Mouse (Mus musculus): Measurements from ENCODE around the gene Esam. TPM values are rescaled to one million over a fixed set of nuclear protein-coding genes. Genes with fewer than 3 reads are reported as not detected.
A peak's percentile ranks its signal among the peaks of the same experiment; 100 is the strongest.

Esam gene
- polyA plus RNA-seq, 1 experiment from 2014 or later, result 42.8 TPM

- Histone ChIP-seq H3K27me3 (ENCODE audit: control insufficient read depth, insufficient read depth, low read length) (peaks cover 8% of the 10 kb centered on the region; the same call in 1 of the 2 replicates), H3K9me3 (ENCODE audit: control insufficient read depth, low read length) (no peaks in the 10 kb centered on the region), H3K4me2 (ENCODE audit: low read length) (no peak overlapping the region), H3K36me3 (ENCODE audit: control insufficient read depth, insufficient read depth, low read length) (no peaks in the 10 kb centered on the region), H3K4me3 (replicated peaks; ENCODE audit: low read depth, low read length) (no peak overlapping the region), H3K9ac (replicated peaks; ENCODE audit: low read length) (no peak overlapping the region), H3K27ac (replicated peaks; ENCODE audit: low read depth, low read length) (no peak overlapping the region), H3K4me1 (ENCODE audit: control insufficient read depth, insufficient read depth, low read length) (peaks cover 12% of the 10 kb centered on the region)
- DNase-seq (no peak), ATAC-seq (ENCODE audit: low FRiP score, low TSS enrichment) (no peak)
- WGBS, result 93% methylated on average over 4 of the region's 4 CpGs
Measured at GRCm38 (mm10) chr9:37540226-37540625, 12.3 kb downstream of the Esam start.

DNA sequence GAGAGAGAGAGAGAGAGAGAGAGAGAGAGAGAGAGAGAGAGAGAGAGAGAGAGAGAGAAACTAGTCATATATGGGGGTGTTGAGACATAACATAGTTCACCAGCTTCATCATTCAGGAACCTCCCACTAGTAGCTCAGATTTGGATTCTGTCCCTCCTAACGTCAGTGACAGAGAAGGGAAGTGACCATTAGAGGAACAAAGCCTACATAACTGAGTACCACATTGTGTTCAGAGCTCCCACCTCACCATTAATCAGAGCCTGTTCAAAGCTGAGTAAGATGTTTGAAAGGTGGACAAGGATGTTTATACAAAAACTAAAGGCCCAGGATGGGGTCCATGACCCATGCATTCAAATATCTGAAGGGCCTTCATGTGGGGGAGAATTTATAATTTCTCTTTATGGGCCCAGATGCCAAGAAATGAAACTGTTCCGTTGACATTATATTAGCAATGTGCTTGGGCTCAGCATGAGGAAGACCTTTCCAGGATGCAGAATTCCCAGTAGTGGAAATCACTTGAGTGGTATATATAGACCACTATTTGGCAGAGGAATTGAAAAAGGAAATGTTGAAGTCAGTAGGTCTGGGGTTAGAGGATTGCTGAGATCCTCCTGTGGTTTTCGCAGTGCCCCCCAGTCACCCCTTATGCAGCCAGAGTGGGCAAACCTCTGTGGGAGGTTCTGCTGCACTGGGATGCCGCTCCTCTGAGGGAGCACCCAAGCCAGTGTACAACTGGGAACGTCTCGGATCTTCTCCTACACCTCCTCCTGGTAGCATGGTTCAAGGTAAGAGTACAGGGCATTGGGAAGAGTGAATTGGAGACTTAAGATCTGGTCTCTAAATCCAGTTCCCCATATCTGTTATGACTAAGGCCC lies 13.1 kb downstream of the Esam start:
- H3K4me2 ChIP-seq (ENCODE audit: low read length), result no peak overlapping the region
- DNase-seq (no peak), ATAC-seq (ENCODE audit: low FRiP score, low TSS enrichment) (no peak)
- no peaks in the 10 kb centered on the region for H3K36me3 ChIP-seq (ENCODE audit: control insufficient read depth, insufficient read depth, low read length)
- H3K27ac ChIP-seq (replicated peaks; ENCODE audit: low read depth, low read length), result no peak overlapping the region
- WGBS, result 88% methylated on average over 6 of the region's 6 CpGs
- no peaks in the 10 kb centered on the region for H3K9me3 ChIP-seq (ENCODE audit: control insufficient read depth, low read length)
- no peak overlapping the region for H3K4me3 ChIP-seq (replicated peaks; ENCODE audit: low read depth, low read length)
- H3K27me3 ChIP-seq (ENCODE audit: control insufficient read depth, insufficient read depth, low read length), result peaks cover 15% of the 10 kb centered on the region
- peaks cover 13% of the 10 kb centered on the region for H3K4me1 ChIP-seq (ENCODE audit: control insufficient read depth, insufficient read depth, low read length)
- no peak overlapping the region for H3K9ac ChIP-seq (replicated peaks; ENCODE audit: low read length)

DNA sequence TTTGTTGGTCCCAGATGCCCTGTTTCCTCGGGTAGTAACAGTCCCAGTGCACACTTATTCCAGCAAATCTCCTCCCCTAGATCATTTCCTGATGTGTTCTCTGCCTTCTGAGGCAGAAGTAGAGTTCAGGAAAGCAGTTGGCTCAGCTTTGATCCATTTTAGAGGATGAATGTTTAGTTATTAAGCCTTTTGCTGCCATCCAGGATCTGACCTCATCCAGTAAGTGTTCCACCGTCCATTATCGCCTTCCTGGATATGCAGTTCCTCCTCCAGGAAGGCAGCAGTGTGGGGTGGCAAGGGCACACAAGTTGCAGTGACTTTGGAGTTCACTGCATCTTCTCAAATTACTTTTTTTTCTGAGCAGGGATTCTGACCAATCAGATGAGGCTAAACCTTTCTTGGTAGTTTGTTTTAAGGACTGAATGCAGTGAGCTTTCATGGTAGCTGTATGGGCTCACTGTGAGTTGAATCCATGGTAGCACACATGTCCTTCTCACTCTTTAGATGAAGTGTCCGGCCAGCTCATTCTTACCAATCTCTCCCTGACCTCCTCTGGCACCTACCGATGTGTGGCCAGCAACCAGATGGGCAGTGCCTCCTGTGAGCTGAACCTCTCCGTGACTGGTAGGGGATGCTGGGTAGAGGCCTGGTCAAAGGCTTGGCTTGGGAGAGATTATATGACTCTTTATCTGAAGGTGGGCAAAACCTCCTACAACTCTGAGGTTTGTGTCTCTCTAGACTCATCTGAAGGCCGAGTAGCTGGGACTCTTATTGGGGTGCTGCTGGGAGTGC lies 14.2 kb downstream of the Esam start:
- Histone ChIP-seq H3K4me3 (replicated peaks; ENCODE audit: low read depth, low read length) (no peak overlapping the region), H3K4me2 (ENCODE audit: low read length) (no peak overlapping the region), H3K9ac (replicated peaks; ENCODE audit: low read length) (no peak overlapping the region), H3K36me3 (ENCODE audit: control insufficient read depth, insufficient read depth, low read length) (no peaks in the 10 kb centered on the region), H3K27me3 (ENCODE audit: control insufficient read depth, insufficient read depth, low read length) (peaks cover 26% of the 10 kb centered on the region), H3K27ac (replicated peaks; ENCODE audit: low read depth, low read length) (no peak overlapping the region), H3K9me3 (ENCODE audit: control insufficient read depth, low read length) (no peaks in the 10 kb centered on the region), H3K4me1 (ENCODE audit: control insufficient read depth, insufficient read depth, low read length) (peaks cover 13% of the 10 kb centered on the region)
- WGBS, result 78% methylated on average over 7 of the region's 7 CpGs
- no peak for DNase-seq
- ATAC-seq (ENCODE audit: low FRiP score, low TSS enrichment), result no peak

- H3K27ac ChIP-seq (replicated peaks; ENCODE audit: low read depth, low read length), result no peak overlapping the region
- H3K9ac ChIP-seq (replicated peaks; ENCODE audit: low read length), result no peak overlapping the region
- peak overlapping the region; percentile 28 for H3K4me3 ChIP-seq (replicated peaks; ENCODE audit: low read depth, low read length)
- whole genome bisulfite sequencing, result 24% methylated on average over 12 of the region's 12 CpGs
- H3K27me3 ChIP-seq (ENCODE audit: control insufficient read depth, insufficient read depth, low read length), result peaks cover 33% of the 10 kb centered on the region
- H3K9me3 ChIP-seq (ENCODE audit: control insufficient read depth, low read length), result no peaks in the 10 kb centered on the region
- peak; percentile 24; the same call in 1 of the 2 replicates for ATAC-seq (ENCODE audit: low FRiP score, low TSS enrichment)
- peaks cover 13% of the 10 kb centered on the region for H3K4me1 ChIP-seq (ENCODE audit: control insufficient read depth, insufficient read depth, low read length)
- H3K36me3 ChIP-seq (ENCODE audit: control insufficient read depth, insufficient read depth, low read length), result no peaks in the 10 kb centered on the region
- DNase-seq, result no peak
- H3K4me2 ChIP-seq (ENCODE audit: low read length), result peak overlapping the region; percentile 59
Measured at GRCm38 (mm10) chr9:37543869-37544440, 16.1 kb downstream of the Esam start.

DNA sequence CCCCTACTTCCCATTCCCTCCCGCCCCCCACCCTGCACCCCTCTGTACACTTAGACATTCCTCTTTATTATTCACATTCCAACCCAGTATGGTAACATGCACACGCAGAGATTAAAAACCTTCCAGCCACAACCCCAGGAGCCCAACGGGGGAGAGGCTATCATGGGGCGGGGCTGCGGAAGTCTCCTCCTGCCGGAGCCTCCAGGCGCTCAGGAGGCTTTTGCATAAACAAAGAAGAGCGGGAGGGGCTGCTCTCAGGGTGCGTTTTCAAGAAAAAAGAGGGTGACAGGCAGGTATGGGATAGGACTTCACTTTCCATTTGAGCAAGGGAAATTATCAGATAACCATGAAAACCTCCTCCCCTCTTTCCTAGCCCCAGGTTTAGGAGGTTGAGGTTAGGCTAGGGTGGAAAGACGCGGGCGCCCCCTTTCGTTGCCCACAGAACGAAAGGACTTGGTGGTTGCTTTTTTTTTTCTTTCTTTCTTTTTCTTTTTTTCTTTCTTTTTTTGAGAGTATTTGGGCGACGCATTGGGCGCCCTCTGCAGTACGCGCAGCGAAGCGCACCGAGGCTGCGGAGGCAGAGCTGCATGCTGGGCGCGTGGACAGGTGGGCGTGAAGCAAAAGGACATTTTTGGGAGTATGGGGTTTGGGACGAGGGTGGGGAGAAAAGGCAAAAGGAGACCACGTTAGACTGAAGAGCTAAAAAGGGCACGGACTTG lies 16.7 kb downstream of the Esam start:
- H3K9me3 ChIP-seq (ENCODE audit: control insufficient read depth, low read length), result no peaks in the 10 kb centered on the region
- ATAC-seq (ENCODE audit: low FRiP score, low TSS enrichment) (peak; percentile 56; the same call in 1 of the 2 replicates), DNase-seq (peak; percentile 80)
- H3K4me1 ChIP-seq (ENCODE audit: control insufficient read depth, insufficient read depth, low read length), result peaks cover 13% of the 10 kb centered on the region
- H3K36me3 ChIP-seq (ENCODE audit: control insufficient read depth, insufficient read depth, low read length), result no peaks in the 10 kb centered on the region
- no peak overlapping the region for H3K9ac ChIP-seq (replicated peaks; ENCODE audit: low read length)
- peak overlapping the region; percentile 28 for H3K4me3 ChIP-seq (replicated peaks; ENCODE audit: low read depth, low read length)
- H3K27me3 ChIP-seq (ENCODE audit: control insufficient read depth, insufficient read depth, low read length), result peaks cover 38% of the 10 kb centered on the region
- H3K27ac ChIP-seq (replicated peaks; ENCODE audit: low read depth, low read length), result no peak overlapping the region
- H3K4me2 ChIP-seq (ENCODE audit: low read length), result peak overlapping the region; percentile 59
- 1% methylated on average over 29 of the region's 29 CpGs for WGBS

DNA sequence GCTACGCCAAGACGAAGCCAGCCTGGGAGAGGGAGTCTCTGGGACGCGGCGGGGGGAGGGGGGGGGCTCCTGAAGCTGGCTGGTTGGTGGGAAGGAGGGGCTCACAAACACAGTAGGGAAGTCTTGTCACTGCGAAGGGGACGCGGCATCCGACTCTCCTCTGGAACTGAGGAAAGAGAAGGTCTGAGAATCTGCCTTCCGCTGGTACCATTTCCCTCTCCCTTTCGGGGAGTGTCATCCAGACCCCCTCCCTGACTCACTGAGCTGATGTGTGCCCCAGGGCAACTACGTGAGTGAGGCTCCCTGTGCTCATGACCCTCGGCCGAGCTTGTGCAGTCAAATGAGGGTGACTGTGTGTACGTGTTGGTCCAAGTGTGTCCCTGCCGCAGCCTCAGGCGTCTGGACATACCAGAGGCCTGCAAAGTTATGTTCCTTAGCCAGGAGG lies 17.3 kb downstream of the Esam start:
- DNase-seq, result no peak
- ATAC-seq (ENCODE audit: low FRiP score, low TSS enrichment), result peak; percentile 28
- H3K27ac ChIP-seq (replicated peaks; ENCODE audit: low read depth, low read length), result no peak overlapping the region
- no peaks in the 10 kb centered on the region for H3K36me3 ChIP-seq (ENCODE audit: control insufficient read depth, insufficient read depth, low read length)
- 4% methylated on average over 17 of the region's 17 CpGs for WGBS
- H3K4me3 ChIP-seq (replicated peaks; ENCODE audit: low read depth, low read length), result peak overlapping the region; percentile 28
- H3K4me2 ChIP-seq (ENCODE audit: low read length), result peak overlapping the region; percentile 59
- H3K9me3 ChIP-seq (ENCODE audit: control insufficient read depth, low read length), result no peaks in the 10 kb centered on the region
- peaks cover 13% of the 10 kb centered on the region for H3K4me1 ChIP-seq (ENCODE audit: control insufficient read depth, insufficient read depth, low read length)
- H3K27me3 ChIP-seq (ENCODE audit: control insufficient read depth, insufficient read depth, low read length), result peaks cover 43% of the 10 kb centered on the region
- no peak overlapping the region for H3K9ac ChIP-seq (replicated peaks; ENCODE audit: low read length)

DNA sequence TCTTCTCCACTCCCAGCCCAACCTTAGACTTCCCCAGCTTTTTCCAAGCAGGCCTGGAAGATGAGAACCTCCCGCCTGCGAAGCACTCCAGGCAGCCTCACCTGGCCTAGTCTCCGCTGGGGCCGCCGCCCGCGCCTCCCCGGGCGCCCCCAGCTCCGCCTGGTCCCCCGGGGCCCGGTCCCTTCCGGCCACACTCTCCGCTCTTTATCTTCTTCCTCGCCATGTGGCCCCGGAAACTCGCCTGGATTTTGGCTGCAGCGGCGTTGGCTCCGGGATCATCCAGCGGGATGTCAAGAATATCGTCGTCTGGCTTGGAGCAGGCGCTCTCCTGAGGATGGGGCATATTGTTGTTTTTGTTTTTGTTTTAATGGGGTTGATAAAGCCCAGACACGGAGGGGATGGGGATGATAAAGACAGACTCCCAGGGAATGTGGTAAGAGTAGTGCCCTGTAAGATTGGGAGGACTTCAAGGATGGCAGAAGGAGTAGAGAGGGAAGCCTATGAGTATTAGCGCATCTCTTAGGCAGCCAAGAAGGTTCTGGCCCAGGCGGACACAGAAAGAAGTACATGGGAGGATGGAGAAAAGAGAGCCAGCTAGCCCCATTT lies 18.1 kb downstream of the Esam start:
- no peak for DNase-seq
- H3K4me3 ChIP-seq (replicated peaks; ENCODE audit: low read depth, low read length), result no peak overlapping the region
- H3K36me3 ChIP-seq (ENCODE audit: control insufficient read depth, insufficient read depth, low read length), result no peaks in the 10 kb centered on the region
- ATAC-seq (ENCODE audit: low FRiP score, low TSS enrichment), result no peak
- H3K27ac ChIP-seq (replicated peaks; ENCODE audit: low read depth, low read length), result no peak overlapping the region
- no peaks in the 10 kb centered on the region for H3K9me3 ChIP-seq (ENCODE audit: control insufficient read depth, low read length)
- WGBS, result 8% methylated on average over 27 of the region's 27 CpGs
- H3K9ac ChIP-seq (replicated peaks; ENCODE audit: low read length), result no peak overlapping the region
- H3K27me3 ChIP-seq (ENCODE audit: control insufficient read depth, insufficient read depth, low read length), result peaks cover 50% of the 10 kb centered on the region
- no peak overlapping the region for H3K4me2 ChIP-seq (ENCODE audit: low read length)
- peaks cover 13% of the 10 kb centered on the region for H3K4me1 ChIP-seq (ENCODE audit: control insufficient read depth, insufficient read depth, low read length)

DNA sequence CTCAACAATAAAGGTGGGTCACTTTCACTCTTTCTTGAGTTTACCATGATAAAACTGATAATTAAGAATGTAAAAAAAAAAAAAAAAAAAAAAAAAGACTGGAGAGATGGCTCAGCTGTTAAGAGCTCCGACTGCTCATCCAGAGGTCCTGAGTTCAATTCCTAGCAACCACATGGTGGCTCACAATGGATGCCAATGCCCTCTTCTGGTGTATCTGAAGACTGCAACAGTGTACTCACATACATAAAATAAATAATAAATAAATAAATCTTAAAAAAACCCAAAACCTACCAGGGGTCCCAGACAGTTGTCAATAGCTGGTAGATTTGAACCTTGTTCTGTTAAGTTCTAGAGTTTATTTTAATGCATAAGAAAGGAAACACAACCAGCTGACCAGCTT lies 19.0 kb downstream of the Esam start:
- Histone ChIP-seq H3K36me3 (ENCODE audit: control insufficient read depth, insufficient read depth, low read length) (no peaks in the 10 kb centered on the region), H3K4me1 (ENCODE audit: control insufficient read depth, insufficient read depth, low read length) (peaks cover 16% of the 10 kb centered on the region), H3K9ac (replicated peaks; ENCODE audit: low read length) (no peak overlapping the region), H3K27me3 (ENCODE audit: control insufficient read depth, insufficient read depth, low read length) (peaks cover 59% of the 10 kb centered on the region), H3K4me3 (replicated peaks; ENCODE audit: low read depth, low read length) (no peak overlapping the region), H3K27ac (replicated peaks; ENCODE audit: low read depth, low read length) (no peak overlapping the region), H3K4me2 (ENCODE audit: low read length) (no peak overlapping the region), H3K9me3 (ENCODE audit: control insufficient read depth, low read length) (no peaks in the 10 kb centered on the region)
- ATAC-seq (ENCODE audit: low FRiP score, low TSS enrichment) (no peak), DNase-seq (no peak)
- WGBS, result 79% methylated on average over 1 of the region's 1 CpGs

Measured in midbrain, embryonic 14.5 days (tissue).